Mouse (Mus musculus) brain, adult 2 months (tissue): Measurements from ENCODE around the gene H60b.
"Not testable (repeated sequence)": the region's sequence is repeated elsewhere in the genome, so short reads cannot be mapped to it uniquely, and the experiment has no call there.

ENCODE experiments used
- DNase-seq: peaks from one replicate; pipeline ENCODE4 v3.0.0; 2011; ENCODE audit warnings: low read depth, low spot score

H60b gene

DNA sequence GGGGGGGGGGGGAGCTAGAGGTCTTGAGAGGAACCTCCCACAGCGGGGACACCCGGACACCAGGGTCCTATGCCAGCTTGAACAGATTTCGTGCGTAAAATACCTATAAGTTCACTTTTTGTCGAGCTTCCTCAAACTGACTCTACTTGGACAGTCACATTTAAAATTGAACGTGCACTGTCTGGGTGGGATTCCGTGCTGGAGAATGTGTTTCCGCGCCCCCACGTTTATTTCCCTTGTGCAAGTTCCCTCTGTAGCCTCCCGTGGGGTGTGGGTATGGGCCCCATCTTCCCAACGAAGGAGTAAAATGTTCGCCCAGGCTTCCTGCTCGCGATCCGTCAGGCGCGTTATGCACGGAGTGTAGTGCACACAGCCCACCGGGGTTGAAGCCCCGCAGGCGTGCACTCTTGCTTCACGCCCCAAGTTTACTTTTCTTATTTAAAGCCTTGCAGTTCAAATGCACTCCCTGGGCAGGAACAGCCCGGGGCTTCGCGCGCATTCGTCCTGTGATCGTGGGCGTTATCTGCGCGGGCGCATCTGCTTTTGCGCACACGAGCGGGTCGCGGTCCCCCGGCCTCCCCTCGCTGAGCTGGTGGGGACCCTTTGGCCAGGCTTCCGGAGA lies 115.4 kb downstream of the H60b start:
- DNase-seq: no peak

GRCm38 (mm10) chr10:22274445-22275057 lies 116.2 kb downstream of the H60b start:
- no peak for DNase-seq

DNA sequence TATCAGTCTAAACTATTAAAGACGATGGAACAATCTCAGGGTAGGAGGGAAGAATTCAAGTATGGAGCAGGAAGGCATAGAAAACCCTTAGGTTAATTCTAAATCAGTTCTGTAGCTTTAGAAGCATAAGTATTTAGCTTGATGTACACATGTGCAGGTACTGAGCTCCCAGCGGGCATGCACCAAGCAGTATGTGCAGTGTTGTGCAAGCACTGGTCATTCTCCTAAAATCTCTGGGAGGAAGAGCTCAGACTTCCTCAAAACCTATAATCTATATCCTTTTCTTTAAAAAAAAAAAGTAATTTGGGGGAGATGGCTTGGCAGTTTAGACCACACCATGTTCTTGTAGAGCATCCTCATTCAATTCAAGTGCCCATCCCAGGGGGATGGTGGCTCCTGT lies 120.1 kb downstream of the H60b start:
- DNase-seq: not testable (repeated sequence)

- DNase-seq: peak; percentile 12
These were observed 124.4 kb downstream of the H60b start for GRCm38 (mm10) chr10:22282816-22283215.

DNA sequence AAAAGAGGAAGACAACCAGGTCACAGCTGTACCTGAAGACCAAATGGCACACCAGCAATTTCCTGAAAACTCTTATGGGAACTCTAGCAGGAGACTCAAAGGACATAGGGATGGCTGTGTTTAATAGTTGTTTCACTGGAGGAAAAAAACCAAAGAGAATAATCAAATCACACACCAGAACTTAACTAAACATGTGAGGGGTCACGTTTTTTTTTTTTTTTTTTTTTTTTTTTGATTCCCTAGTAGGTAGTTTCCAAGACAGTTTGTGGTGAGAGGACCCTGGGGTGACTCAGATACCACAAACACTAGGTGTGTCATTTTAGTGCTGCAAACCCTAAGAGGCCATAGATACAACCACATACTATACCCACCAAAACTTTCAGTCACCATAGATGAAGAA lies 137.3 kb downstream of the H60b start:
- DNase-seq: no peak

DNA sequence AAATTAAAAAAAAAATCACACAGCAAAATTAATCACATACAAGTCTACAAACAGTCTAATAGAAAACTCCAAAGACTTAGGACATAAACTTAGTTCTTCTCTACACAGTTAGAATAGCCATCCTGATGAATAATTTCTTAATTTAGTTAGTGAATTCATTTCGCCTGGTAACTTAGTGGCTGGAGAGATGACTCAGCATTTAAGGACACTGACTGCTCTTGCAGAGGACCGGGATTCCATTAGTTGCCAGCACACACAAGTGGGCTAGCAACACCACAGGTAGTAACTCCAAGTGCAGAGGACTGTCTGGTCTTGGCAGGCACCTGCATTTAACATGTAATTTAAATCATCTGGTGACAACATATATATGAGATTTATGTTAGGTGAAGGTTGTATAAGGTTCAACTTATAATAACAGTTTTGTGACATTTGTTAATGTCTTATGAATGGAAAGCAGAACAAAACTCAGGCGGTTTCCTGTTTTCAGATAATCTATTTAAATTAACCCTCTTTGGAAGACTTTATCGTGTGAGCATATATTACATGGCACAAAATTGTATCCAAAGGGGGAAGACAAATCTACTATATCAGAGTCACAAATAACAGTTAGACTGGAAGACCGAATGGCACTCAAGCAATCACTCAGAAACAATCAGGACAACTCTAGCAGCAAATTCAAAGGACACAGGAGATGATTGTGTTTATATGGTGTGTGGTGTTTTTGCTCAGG lies 138.8 kb downstream of the H60b start:
- DNase-seq: no peak

DNA sequence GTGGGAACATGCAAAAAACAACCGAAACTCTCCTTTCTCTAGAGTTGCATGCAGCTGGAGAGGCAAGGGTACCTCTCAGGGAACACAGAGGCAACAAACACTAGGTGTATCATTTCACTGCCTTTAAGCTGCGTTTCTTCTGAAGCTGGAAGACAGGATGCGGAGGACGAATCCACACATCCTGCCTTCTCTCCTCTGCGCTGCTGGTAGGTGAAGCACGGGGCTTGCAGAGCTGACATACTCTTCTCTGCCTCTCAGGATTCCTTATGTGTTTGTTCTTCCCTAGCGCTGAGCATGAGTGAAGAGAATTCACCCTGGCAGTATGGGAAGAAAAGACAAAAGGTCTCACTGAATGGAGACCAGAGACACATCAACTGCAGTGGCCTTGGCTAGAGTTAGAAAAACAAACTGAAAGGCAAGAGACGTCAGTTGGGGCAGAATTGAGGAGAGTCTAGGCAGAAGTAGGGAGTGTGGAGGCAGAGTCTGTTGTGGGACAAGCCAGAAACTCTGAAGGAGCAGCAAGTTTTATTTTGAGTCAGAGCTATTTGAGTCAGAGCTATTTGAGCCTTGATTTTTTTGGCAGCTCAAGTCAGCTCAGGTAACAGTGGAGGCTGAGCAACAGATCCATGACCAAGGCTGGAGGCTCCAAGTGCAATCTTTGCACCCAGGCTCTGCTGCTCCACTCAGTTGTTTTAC lies 139.5 kb downstream of the H60b start:
- DNase-seq: peak; percentile 43

DNA sequence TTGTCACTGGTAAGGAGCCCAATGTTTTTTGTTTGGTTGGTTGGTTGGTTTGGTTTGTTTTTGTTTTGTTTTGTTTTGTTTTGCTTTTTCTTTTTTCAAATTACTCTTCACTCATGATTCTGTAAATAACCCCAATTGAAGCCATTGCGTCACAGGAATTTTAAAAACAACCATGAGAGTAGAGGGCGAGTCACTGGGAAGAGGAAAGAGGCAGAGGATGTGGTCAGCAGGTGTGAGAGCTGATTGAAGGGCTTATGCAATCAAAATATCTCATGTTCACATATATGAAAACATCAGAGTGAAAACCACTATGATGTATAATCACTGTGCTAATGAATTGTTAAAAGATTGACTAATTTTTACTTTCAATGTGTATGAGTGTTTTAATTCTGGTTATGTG lies 140.9 kb downstream of the H60b start:
- no peak for DNase-seq

DNA sequence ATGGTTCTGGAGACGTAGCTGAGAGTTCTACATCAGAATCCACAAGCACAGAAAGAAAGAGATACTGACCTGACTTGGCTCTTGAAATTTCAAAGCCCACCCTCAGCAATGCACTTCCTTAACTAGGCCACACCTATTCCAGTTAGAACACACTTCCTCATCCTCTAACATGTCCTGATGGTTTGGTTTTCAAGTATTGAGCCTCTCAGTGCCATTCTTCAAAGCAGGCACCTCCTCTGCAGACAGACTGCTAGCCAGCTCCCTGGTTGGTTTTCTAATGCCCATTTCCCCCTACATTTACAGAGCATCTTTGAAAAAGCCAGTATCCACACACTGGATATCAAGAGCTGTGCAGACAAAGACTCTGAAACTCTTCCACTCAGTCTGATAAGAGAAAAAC lies 143.3 kb downstream of the H60b start:
- DNase-seq: no peak

GRCm38 (mm10) chr10:22302344-22303057 lies 144.1 kb downstream of the H60b start:
- no peak for DNase-seq

- DNase-seq: no peak
These were observed 145.3 kb downstream of the H60b start for GRCm38 (mm10) chr10:22303736-22304135.

GRCm38 (mm10) chr10:22305801-22306200 lies 147.4 kb downstream of the H60b start:
- DNase-seq: no peak

DNA sequence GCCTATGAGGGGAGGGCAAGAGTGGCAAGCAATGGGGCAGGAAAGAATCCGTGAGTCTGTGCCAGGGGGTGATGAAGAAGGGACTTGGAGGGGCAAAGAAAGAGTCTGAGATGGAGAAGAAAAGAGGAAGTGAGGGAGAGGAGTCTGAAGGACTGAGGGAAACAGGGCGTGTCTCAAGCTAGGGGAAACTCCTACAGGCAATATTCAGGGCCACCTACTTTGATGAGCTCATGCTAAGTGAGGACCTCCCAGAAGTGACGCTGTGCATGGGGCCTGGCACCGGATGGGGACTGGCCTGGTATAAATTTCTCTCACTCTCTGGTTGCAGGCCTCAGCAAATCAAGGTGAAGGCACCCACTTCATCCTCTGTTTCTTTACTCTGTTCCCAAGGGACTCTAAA lies 148.1 kb downstream of the H60b start:
- no peak for DNase-seq

DNA sequence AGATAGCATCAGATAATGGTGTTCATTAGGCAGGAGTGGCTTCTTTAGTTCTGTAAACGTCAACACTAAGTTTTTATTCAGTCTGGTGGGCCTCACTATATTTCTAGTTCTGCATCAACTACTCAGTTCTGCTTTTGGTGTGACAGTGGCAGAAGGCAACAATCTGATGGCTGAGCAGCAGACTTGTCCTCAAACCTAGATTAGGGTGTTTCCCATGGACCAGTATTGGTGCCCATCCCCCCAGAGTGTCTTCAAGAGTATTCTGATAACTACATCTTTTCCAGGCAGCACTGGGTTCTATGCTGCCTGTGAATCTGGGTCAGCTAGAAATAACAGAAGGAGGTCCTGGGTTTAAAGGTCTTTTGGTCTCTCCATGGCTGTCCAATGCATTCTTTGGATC lies 149.8 kb downstream of the H60b start:
- DNase-seq: no peak

DNA sequence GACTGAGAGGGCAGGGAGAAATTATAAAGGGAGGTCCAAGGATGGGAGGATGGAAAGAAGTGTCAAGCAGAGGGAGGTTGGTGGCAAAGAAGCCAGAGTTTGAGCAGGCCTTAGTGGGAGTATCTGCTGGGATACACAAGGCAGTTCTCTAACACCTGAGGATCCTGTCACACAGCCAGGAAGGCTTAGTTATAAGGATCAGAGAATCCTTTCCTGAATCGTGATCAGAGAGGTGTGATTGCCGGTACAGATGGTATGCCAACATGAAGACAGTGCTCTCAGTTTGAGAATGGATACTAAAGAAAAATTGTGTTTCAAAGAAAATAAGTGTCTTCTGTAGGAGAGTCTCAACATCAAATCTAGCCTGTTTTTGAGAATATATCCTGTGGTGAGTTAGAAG lies 164.5 kb downstream of the H60b start:
- peak; percentile 70 for DNase-seq
